Mouse (Mus musculus): Measurements from ENCODE around the gene Ooep. TPM values are rescaled to one million over a fixed set of nuclear protein-coding genes. Genes with fewer than 3 reads are reported as not detected.

Ooep gene
- total and polyA plus RNA-seq, 3 experiments, result not detected

DNA sequence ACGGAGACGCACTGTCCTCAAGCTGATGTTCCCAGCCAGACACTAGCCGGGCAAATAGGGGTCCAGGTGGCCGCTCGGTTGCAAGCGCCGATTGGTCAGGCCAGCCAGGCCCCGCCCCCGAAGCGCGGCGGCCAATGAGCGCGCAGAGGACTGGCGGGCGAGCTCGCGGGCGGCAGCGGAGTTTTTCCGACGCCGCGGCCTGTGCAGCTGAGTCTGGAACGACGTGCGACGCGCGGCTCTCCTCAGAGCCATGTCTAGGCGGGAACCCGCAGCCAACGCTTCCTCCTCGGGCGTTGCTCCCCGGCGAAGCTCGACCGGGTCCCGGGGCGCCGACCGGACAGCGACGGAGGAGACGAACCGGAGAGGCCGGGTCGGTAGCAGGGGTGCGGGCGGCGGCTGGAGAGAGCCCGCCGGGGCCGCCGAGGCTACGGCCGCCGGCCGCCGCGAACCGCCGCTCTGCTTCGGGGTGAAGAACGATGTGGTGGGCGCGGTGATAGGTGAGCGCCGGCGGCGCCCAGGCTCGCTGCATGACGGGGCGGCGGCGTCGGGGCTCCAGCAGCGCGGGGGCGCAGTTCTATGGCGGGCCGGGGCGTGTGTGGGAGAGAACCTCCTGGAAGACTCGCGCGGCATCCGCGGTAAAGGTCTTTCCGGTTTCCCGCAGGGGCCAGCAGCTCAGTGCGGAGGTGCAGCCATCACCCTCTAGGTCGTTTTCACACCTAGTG, 17.3 kb upstream of the Ooep start, which contains the start of gene Ddx43:
Ddx43 (plus strand) TSS at position 148 of the 722 bp plus-strand sequence.
- Histone ChIP-seq H3K9ac (ENCODE audit: control insufficient read depth, low read depth, low read length, poor library complexity, severe bottlenecking) (peak within 1 kb of the TSS; percentile 77), H3K4me1 (ENCODE audit: control insufficient read depth in 1 of 2, insufficient read depth in 2 of 2, low read length in 2 of 2) (peaks cover 6 to 11% of the 10 kb centered on the region in 2 experiments; a peak in 3 of 4 replicates), H3K36me3 (ENCODE audit: control insufficient read depth in 1 of 2, insufficient read depth in 2 of 2, low read length in 2 of 2) (peaks cover 2 to 15% of the 10 kb centered on the region in 2 experiments), H3K27me3 (ENCODE audit: control insufficient read depth in 1 of 2, insufficient read depth in 2 of 2, low read length in 2 of 2) (no peaks in the 10 kb centered on the region), H3K79me2 (ENCODE audit: control insufficient read depth, insufficient read depth, low read length, poor library complexity) (peaks cover 17% of the 10 kb centered on the region), H3K4me3 (ENCODE audit: control insufficient read depth in 1 of 2, insufficient read depth in 1 of 2, low read depth in 2 of 2, low read length in 2 of 2) (peak within 1 kb of the TSS; percentile 80 to 87), H3K9me3 (replicated peaks; ENCODE audit: insufficient read depth, low read length) (no peaks in the 10 kb centered on the region), H3K27ac (ENCODE audit: control insufficient read depth, low read depth, low read length) (peak within 1 kb of the TSS; percentile 62)
- DNase-seq (ENCODE audit: low read depth, low spot score), result peak; percentile 94
- TF ChIP-seq NRF1 (IDR thresholded peaks at IDR 0.05; ENCODE audit: insufficient read depth, low read depth, low read length, poor library complexity, severe bottlenecking), result 0 out of 2 replicates have a peak, but pooled peaks have one; percentile 21
- no peak for TF ChIP-seq SMC3 (IDR thresholded peaks at IDR 0.05; ENCODE audit: low read depth, low read length)
- peak; percentile 21; the same call in 1 of the 2 replicates for TF ChIP-seq MXI1 (IDR thresholded peaks at IDR 0.05; ENCODE audit: low read depth, low read length)
- no peak for TF ChIP-seq JUND (IDR thresholded peaks at IDR 0.05; ENCODE audit: low read depth, low read length)
- no peak for TF ChIP-seq ZC3H11A (IDR thresholded peaks at IDR 0.05; ENCODE audit: low read depth, low read length)
- no peak for TF ChIP-seq GATA1 (IDR thresholded peaks at IDR 0.05; ENCODE audit: low read depth, low read length)
- no peak for TF ChIP-seq BHLHE40 (IDR thresholded peaks at IDR 0.05; ENCODE audit: borderline replicate concordance, low read depth, low read length)
- no peak for TF ChIP-seq POLR2AphosphoS5 (IDR thresholded peaks at IDR 0.05; ENCODE audit: borderline replicate concordance, low read depth, low read length)
- TF ChIP-seq ZMIZ1 (IDR thresholded peaks at IDR 0.05; ENCODE audit: low read depth, low read length), result peak; percentile 73
- TF ChIP-seq EP300 (IDR thresholded peaks at IDR 0.05; ENCODE audit: low read depth in 1 of 2, low read length in 2 of 2), result peak in 1 of 2 experiments; percentile 2; a peak in 1 of 4 replicates
- TF ChIP-seq ETS1 (IDR thresholded peaks at IDR 0.05; ENCODE audit: low read depth, low read length), result peak; percentile 6; the same call in 1 of the 2 replicates
- no peak for TF ChIP-seq TBP (IDR thresholded peaks at IDR 0.05; ENCODE audit: low read depth, low read length)
- TF ChIP-seq CHD2 (IDR thresholded peaks at IDR 0.05; ENCODE audit: low read length), result no peak
- no peak for TF ChIP-seq MYB (IDR thresholded peaks at IDR 0.05; ENCODE audit: low read depth, low read length)
- no peak for TF ChIP-seq ZKSCAN1 (IDR thresholded peaks at IDR 0.05; ENCODE audit: low read depth, low read length)
- peak; percentile 56 for TF ChIP-seq SIN3A (IDR thresholded peaks at IDR 0.05; ENCODE audit: low read length)
- no peak for TF ChIP-seq USF2 (IDR thresholded peaks at IDR 0.05; ENCODE audit: borderline replicate concordance in 1 of 2, insufficient read depth in 1 of 2, low read depth in 1 of 2, low read length in 2 of 2)
- TF ChIP-seq RCOR1 (IDR thresholded peaks at IDR 0.05; ENCODE audit: low read depth, low read length), result 0 out of 2 replicates have a peak, but pooled peaks have one; percentile 16
- TF ChIP-seq UBTF (IDR thresholded peaks at IDR 0.05; ENCODE audit: borderline replicate concordance, insufficient read depth, low read depth, low read length), result no peak
- TF ChIP-seq CTCF (IDR thresholded peaks at IDR 0.05 in 2 of 3, conservative IDR thresholded peaks at IDR 0.05 in 1 of 3; ENCODE audit: control insufficient read depth in 1 of 3, insufficient read depth in 1 of 3, low read depth in 2 of 3, low read length in 3 of 3, poor library complexity in 1 of 3, severe bottlenecking in 1 of 3), result peak in 1 of 3 experiments; percentile 16; a peak in 1 of 6 replicates
- peak; percentile 56 for TF ChIP-seq HCFC1 (IDR thresholded peaks at IDR 0.05; ENCODE audit: low read depth, low read length)
- no peak for TF ChIP-seq CHD1 (IDR thresholded peaks at IDR 0.05; ENCODE audit: low read depth, low read length)
- TF ChIP-seq MAX (IDR thresholded peaks at IDR 0.05; ENCODE audit: low read length), result peak; percentile 93
- no peak for TF ChIP-seq MAZ (IDR thresholded peaks at IDR 0.05; ENCODE audit: low read depth, low read length)
- no peak for TF ChIP-seq TCF12 (IDR thresholded peaks at IDR 0.05; ENCODE audit: low read depth, low read length)
- TF ChIP-seq RAD21 (IDR thresholded peaks at IDR 0.05; ENCODE audit: low read depth, low read length), result no peak
- no peak for TF ChIP-seq ELF1 (IDR thresholded peaks at IDR 0.05; ENCODE audit: low read depth, low read length)
- TF ChIP-seq ZNF384 (IDR thresholded peaks at IDR 0.05; ENCODE audit: low read depth, low read length), result no peak
- TF ChIP-seq GABPA (IDR thresholded peaks at IDR 0.05; ENCODE audit: low read depth, low read length), result no peak
- TF ChIP-seq MAFK (IDR thresholded peaks at IDR 0.05; ENCODE audit: borderline replicate concordance, low read depth, low read length), result no peak
- peak; percentile 77 for TF ChIP-seq NELFE (IDR thresholded peaks at IDR 0.05; ENCODE audit: low read depth, low read length)
- TF ChIP-seq E2F4 (IDR thresholded peaks at IDR 0.05; ENCODE audit: borderline replicate concordance, low read depth, low read length), result no peak
- TF ChIP-seq USF1 (IDR thresholded peaks at IDR 0.05; ENCODE audit: low read depth, low read length), result no peak
- no peak for TF ChIP-seq MYC (IDR thresholded peaks at IDR 0.05; ENCODE audit: low read depth, low read length)
- no peak for TF ChIP-seq TAL1 (IDR thresholded peaks at IDR 0.05; ENCODE audit: low read length)
- TF ChIP-seq MEF2A (IDR thresholded peaks at IDR 0.05; ENCODE audit: extremely low read depth, insufficient replicate concordance, low read depth, low read length, poor library complexity, severe bottlenecking), result no peak
